Mouse (Mus musculus): ENCODE measurements around the gene Fadd. TPM values are rescaled to one million over a fixed set of nuclear protein-coding genes. Genes with fewer than 3 reads are reported as not detected.

The Fadd gene
- polyA plus RNA-seq, 1 experiment = 5.7 TPM

GRCm38 (mm10) chr7:144612829-144613228, 30.6 kb upstream of the Fadd start:
- peak overlapping the region; percentile 16 for H3K4me2 ChIP-seq (ENCODE audit: low read depth)
- no peaks in the 10 kb centered on the region for H3K79me2 ChIP-seq (ENCODE audit: control insufficient read depth, insufficient read depth)
- H3ac ChIP-seq (ENCODE audit: control insufficient read depth, insufficient read length) = no peak overlapping the region
- TF ChIP-seq MYOG (IDR thresholded peaks at IDR 0.05; ENCODE audit: control insufficient read depth in 1 of 3, insufficient read depth in 1 of 3, insufficient read length in 2 of 3, low read depth in 2 of 3) = peak in 1 of 3 experiments; percentile 49
- TF ChIP-seq MYOD1 (IDR thresholded peaks at IDR 0.05; ENCODE audit: control insufficient read depth in 1 of 3, insufficient read length in 2 of 3, low read depth in 2 of 3) = no peak
- no peaks in the 10 kb centered on the region for H3K27me3 ChIP-seq (ENCODE audit: control insufficient read depth, insufficient read depth, insufficient read length)
- H3K36me3 ChIP-seq (ENCODE audit: control insufficient read depth, insufficient read depth) = no peaks in the 10 kb centered on the region
- H3K4me3 ChIP-seq = no peak overlapping the region

GRCm38 (mm10) chr7:144612351-144612750, 30.1 kb upstream of the Fadd start:
- Histone ChIP-seq H3K4me2 (ENCODE audit: low read depth) (no peak overlapping the region), H3K27me3 (ENCODE audit: control insufficient read depth, insufficient read depth, insufficient read length) (no peaks in the 10 kb centered on the region), H3K79me2 (ENCODE audit: control insufficient read depth, insufficient read depth) (no peaks in the 10 kb centered on the region), H3K4me3 (no peak overlapping the region), H3K36me3 (ENCODE audit: control insufficient read depth, insufficient read depth) (no peaks in the 10 kb centered on the region), H3ac (ENCODE audit: control insufficient read depth, insufficient read length) (no peak overlapping the region)
- TF ChIP-seq SRF (IDR thresholded peaks at IDR 0.05; ENCODE audit: control insufficient read depth, insufficient read length, low read depth) (no peak), POLR2AphosphoS2 (IDR thresholded peaks at IDR 0.05; ENCODE audit: insufficient read length, low read depth) (no peak), MYOD1 (IDR thresholded peaks at IDR 0.05; ENCODE audit: control insufficient read depth in 1 of 3, insufficient read length in 2 of 3, low read depth in 2 of 3) (no peak), TCF3 (IDR thresholded peaks at IDR 0.05; ENCODE audit: insufficient read length, low read depth) (no peak), MYOG (IDR thresholded peaks at IDR 0.05; ENCODE audit: control insufficient read depth in 1 of 3, insufficient read depth in 1 of 3, insufficient read length in 2 of 3, low read depth in 2 of 3) (no peak), MAX (IDR thresholded peaks at IDR 0.05; ENCODE audit: low read depth) (no peak), TCF12 (IDR thresholded peaks at IDR 0.05; ENCODE audit: insufficient read depth, poor library complexity, severe bottlenecking) (no peak), POLR2A (IDR thresholded peaks at IDR 0.05; ENCODE audit: insufficient read length, low read depth) (no peak), USF1 (IDR thresholded peaks at IDR 0.05; ENCODE audit: low read depth) (no peak), REST (IDR thresholded peaks at IDR 0.05; ENCODE audit: insufficient read depth, insufficient read length) (no peak), CEBPB (IDR thresholded peaks at IDR 0.05; ENCODE audit: insufficient read depth, poor library complexity, severe bottlenecking) (no peak), E2F4 (IDR thresholded peaks at IDR 0.05; ENCODE audit: insufficient read depth) (no peak)

- no peaks in the 10 kb centered on the region for H3K27me3 ChIP-seq (ENCODE audit: control insufficient read depth, insufficient read depth, insufficient read length)
- TF ChIP-seq REST (IDR thresholded peaks at IDR 0.05; ENCODE audit: insufficient read depth, insufficient read length) (no peak), MYOD1 (IDR thresholded peaks at IDR 0.05; ENCODE audit: control insufficient read depth in 1 of 3, insufficient read length in 2 of 3, low read depth in 2 of 3) (peak in 1 of 3 experiments; percentile 6), E2F4 (IDR thresholded peaks at IDR 0.05; ENCODE audit: insufficient read depth) (no peak)
- H3K4me3 ChIP-seq = no peak overlapping the region
- no peaks in the 10 kb centered on the region for H3K36me3 ChIP-seq (ENCODE audit: control insufficient read depth, insufficient read depth)
- H3K79me2 ChIP-seq (ENCODE audit: control insufficient read depth, insufficient read depth) = no peaks in the 10 kb centered on the region
- no peak overlapping the region for H3K4me2 ChIP-seq (ENCODE audit: low read depth)
- H3ac ChIP-seq (ENCODE audit: control insufficient read depth, insufficient read length) = no peak overlapping the region
Measured at GRCm38 (mm10) chr7:144611595-144611994, 29.3 kb upstream of the Fadd start.

GRCm38 (mm10) chr7:144609568-144609967, 27.3 kb upstream of the Fadd start:
- no peak for TF ChIP-seq MAX (IDR thresholded peaks at IDR 0.05; ENCODE audit: low read depth)
- no peak for TF ChIP-seq TCF12 (IDR thresholded peaks at IDR 0.05; ENCODE audit: insufficient read depth, poor library complexity, severe bottlenecking)
- no peak for TF ChIP-seq MYOD1 (IDR thresholded peaks at IDR 0.05; ENCODE audit: control insufficient read depth in 1 of 3, insufficient read length in 2 of 3, low read depth in 2 of 3)
- no peak for TF ChIP-seq TCF3 (IDR thresholded peaks at IDR 0.05; ENCODE audit: insufficient read length, low read depth)
- no peak for TF ChIP-seq POLR2A (IDR thresholded peaks at IDR 0.05; ENCODE audit: insufficient read length, low read depth)
- no peak for TF ChIP-seq USF1 (IDR thresholded peaks at IDR 0.05; ENCODE audit: low read depth)

GRCm38 (mm10) chr7:144607862-144608261, 25.6 kb upstream of the Fadd start:
- H3K27me3 ChIP-seq (ENCODE audit: control insufficient read depth, insufficient read depth, insufficient read length) = no peaks in the 10 kb centered on the region
- no peaks in the 10 kb centered on the region for H3K36me3 ChIP-seq (ENCODE audit: control insufficient read depth, insufficient read depth)
- no peak overlapping the region for H3K4me3 ChIP-seq
- TF ChIP-seq MYOG (IDR thresholded peaks at IDR 0.05; ENCODE audit: control insufficient read depth in 1 of 3, insufficient read depth in 1 of 3, insufficient read length in 2 of 3, low read depth in 2 of 3) = no peak
- TF ChIP-seq CEBPB (IDR thresholded peaks at IDR 0.05; ENCODE audit: insufficient read depth, poor library complexity, severe bottlenecking) = no peak
- no peak for TF ChIP-seq POLR2AphosphoS2 (IDR thresholded peaks at IDR 0.05; ENCODE audit: insufficient read length, low read depth)
- no peak for TF ChIP-seq SRF (IDR thresholded peaks at IDR 0.05; ENCODE audit: control insufficient read depth, insufficient read length, low read depth)
- no peak for TF ChIP-seq MYOD1 (IDR thresholded peaks at IDR 0.05; ENCODE audit: control insufficient read depth in 1 of 3, insufficient read length in 2 of 3, low read depth in 2 of 3)
- no peak overlapping the region for H3K4me2 ChIP-seq (ENCODE audit: low read depth)
- H3ac ChIP-seq (ENCODE audit: control insufficient read depth, insufficient read length) = no peak overlapping the region
- no peaks in the 10 kb centered on the region for H3K79me2 ChIP-seq (ENCODE audit: control insufficient read depth, insufficient read depth)

More at GRCm38 (mm10) chr7:144609568-144609967, 27.3 kb upstream of the Fadd start:
- no peaks in the 10 kb centered on the region for H3K27me3 ChIP-seq (ENCODE audit: control insufficient read depth, insufficient read depth, insufficient read length)
- no peak overlapping the region for H3K4me3 ChIP-seq
- H3ac ChIP-seq (ENCODE audit: control insufficient read depth, insufficient read length) = no peak overlapping the region
- no peaks in the 10 kb centered on the region for H3K79me2 ChIP-seq (ENCODE audit: control insufficient read depth, insufficient read depth)
- no peaks in the 10 kb centered on the region for H3K36me3 ChIP-seq (ENCODE audit: control insufficient read depth, insufficient read depth)
- no peak overlapping the region for H3K4me2 ChIP-seq (ENCODE audit: low read depth)
